Mouse (Mus musculus) lung, adult 2 months (tissue): Measurements from ENCODE around the gene Gpr146.

Experiments used
- CTCF ChIP-seq: fragments of 200-500 bp; IDR thresholded peaks from 2 replicates; pipeline ENCODE4 v1.5.1; 2011; ENCODE audit warnings: mild to moderate bottlenecking, low read length, control low read depth; ENCODE audit not compliant: insufficient read depth
- POLR2A ChIP-seq: fragments of 200-500 bp; IDR thresholded peaks from 2 replicates; pipeline ENCODE4 v1.6.1; 2011; ENCODE audit warnings: low read depth, mild to moderate bottlenecking, control low read depth, low read length, borderline replicate concordance; ENCODE audit errors: extremely low read depth

DNA sequence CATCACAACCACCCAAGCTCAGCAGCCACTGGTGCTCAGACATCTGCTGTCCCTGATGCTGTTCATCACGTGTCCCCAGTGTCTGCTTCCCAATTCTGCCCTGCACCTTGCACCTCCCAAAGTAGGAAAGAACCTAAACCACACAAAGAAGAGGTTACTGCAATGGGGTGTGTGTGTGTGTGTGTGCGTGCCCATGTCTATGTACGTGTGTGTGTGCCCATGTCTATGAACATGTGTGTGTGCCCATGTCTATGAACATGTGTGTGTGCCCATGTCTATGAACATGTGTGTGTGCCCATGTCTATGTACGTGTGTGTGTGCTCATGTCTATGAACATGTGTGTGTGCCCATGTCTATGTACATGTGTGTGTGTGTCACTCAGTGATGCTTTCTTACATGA, 18.0 kb downstream of the Gpr146 start:
- TF ChIP-seq POLR2A (no peak), CTCF (no peak)
